ENCODE assay signal across 8 mouse cellular contexts in genomic region chr2:38375606-38376304, GRCm38 (mm10). TPM values are rescaled to one million over a fixed set of nuclear protein-coding genes. Genes with fewer than 3 reads are reported as not detected.
DNase-seq lines count a peak whose midpoint lies in the region; ATAC-seq and TF ChIP-seq lines count a peak whose summit lies in the region.

No protein-coding gene starts in this region.

- peaks cover 16% of the 10 kb centered on the region for H3K27me3 ChIP-seq in C2C12 (ENCODE audit: control insufficient read depth, insufficient read depth, insufficient read length)
- no peaks in the 10 kb centered on the region for H3K27me3 ChIP-seq in MEL (ENCODE audit: control insufficient read depth in 1 of 2, insufficient read depth in 2 of 2, low read length in 2 of 2)
- H3K27me3 ChIP-seq in liver, embryonic 15.5 days = peaks cover 99% of the 10 kb centered on the region

- no peak overlapping the region for H3K27ac ChIP-seq in MEL (ENCODE audit: control insufficient read depth, low read depth, low read length)
- H3K27ac ChIP-seq in liver, embryonic 15.5 days (replicated peaks) = no peak overlapping the region

- H3ac ChIP-seq in C2C12 (ENCODE audit: control insufficient read depth, insufficient read length, low read depth) = no peak overlapping the region

- peak overlapping the region; percentile 37; the same call in 1 of the 2 replicates for H3K9ac ChIP-seq in MEL (ENCODE audit: control insufficient read depth, low read depth, low read length, poor library complexity, severe bottlenecking)
- no peak overlapping the region for H3K9ac ChIP-seq in liver, embryonic 15.5 days

- no peaks in the 10 kb centered on the region for H3K36me3 ChIP-seq in C2C12 (ENCODE audit: control insufficient read depth, insufficient read depth)
- H3K36me3 ChIP-seq in MEL (ENCODE audit: control insufficient read depth in 1 of 2, insufficient read depth in 2 of 2, low read length in 2 of 2) = peaks cover 0 to 3% of the 10 kb centered on the region in 2 experiments; a peak in 2 of 4 replicates
- H3K36me3 ChIP-seq in liver, embryonic 15.5 days (replicated peaks) = no peaks in the 10 kb centered on the region

- peaks cover 4% of the 10 kb centered on the region in 2 experiments; a peak in 3 of 4 replicates for H3K4me1 ChIP-seq in MEL (ENCODE audit: control insufficient read depth in 1 of 2, insufficient read depth in 2 of 2, low read length in 2 of 2)
- H3K4me1 ChIP-seq in liver, embryonic 15.5 days (replicated peaks) = no peaks in the 10 kb centered on the region

- peak; percentile 86 for TF ChIP-seq CTCF in C2C12 (IDR thresholded peaks at IDR 0.05; ENCODE audit: control insufficient read depth, insufficient read depth, insufficient read length)
- TF ChIP-seq CTCF in MEL (IDR thresholded peaks at IDR 0.05 in 2 of 3, conservative IDR thresholded peaks at IDR 0.05 in 1 of 3; ENCODE audit: control insufficient read depth in 1 of 3, insufficient read depth in 1 of 3, low read depth in 2 of 3, low read length in 3 of 3, poor library complexity in 1 of 3, severe bottlenecking in 1 of 3) = peak; percentile 94 to 98 (median 97)

- intact Hi-C loops in gastrocnemius, postnatal 14 days (cut with DNase I; ENCODE audit: low total_unique reads) = loop anchor here (5.0 to 10.0 kb wide), 2 partner anchors 448 to 561 kb away; no protein-coding TSS in a partner anchor

- no peak for ATAC-seq in liver, embryonic 15.5 days (ENCODE audit: insufficient read depth)

- TF ChIP-seq POLR2A in MEL (IDR thresholded peaks at IDR 0.05; ENCODE audit: control insufficient read depth in 1 of 2, insufficient read depth in 1 of 2, low read depth in 1 of 2, low read length in 2 of 2, poor library complexity in 1 of 2) = no peak

- no peaks in the 10 kb centered on the region for H3K79me2 ChIP-seq in C2C12 (ENCODE audit: control insufficient read depth, insufficient read depth)
- no peaks in the 10 kb centered on the region for H3K79me2 ChIP-seq in MEL (ENCODE audit: control insufficient read depth, insufficient read depth, low read length, poor library complexity)

- H3K4me3 ChIP-seq in C2C12 (ENCODE audit: insufficient read depth, poor library complexity, severe bottlenecking) (no peak overlapping the region), MEL (ENCODE audit: control insufficient read depth in 1 of 2, insufficient read depth in 1 of 2, low read depth in 2 of 2, low read length in 2 of 2) (peak overlapping the region in 1 of 2 experiments; percentile 31; a peak in 1 of 4 replicates)
- no peak overlapping the region for H3K4me3 ChIP-seq in liver, embryonic 15.5 days (replicated peaks)

- peak overlapping the region; percentile 38 for H3K4me2 ChIP-seq in liver, embryonic 15.5 days

- TF ChIP-seq EP300 in MEL (IDR thresholded peaks at IDR 0.05; ENCODE audit: low read depth in 1 of 2, low read length in 2 of 2) = no peak

- H3K9me3 ChIP-seq in MEL (replicated peaks; ENCODE audit: insufficient read depth, low read length) = no peaks in the 10 kb centered on the region
- H3K9me3 ChIP-seq in liver, embryonic 15.5 days (replicated peaks) = no peaks in the 10 kb centered on the region

- 7% methylated on average over 20 of the region's 20 CpGs for WGBS in liver, embryonic 15.5 days (ENCODE audit: insufficient replicate concordance)

- DNase-seq in MEL (ENCODE audit: low read depth, low spot score) = peak; percentile 71
- peak; percentile 78 to 84 for DNase-seq in cerebellum, postnatal 25 days
- DNase-seq in gastrocnemius, postnatal 14 days = peak; percentile 56
- DNase-seq in induced T-regulatory cell, adult 2 months (ENCODE audit: low read depth) = peak; percentile 52
- DNase-seq in ovary, postnatal 14 days (ENCODE audit: low spot score) = peak; percentile 62
- no peak for DNase-seq in urinary bladder, postnatal 4 days (ENCODE audit: low spot score in 2 of 2)

- H3K79me3 ChIP-seq in C2C12 (ENCODE audit: low read depth) = no peaks in the 10 kb centered on the region

- peak; percentile 93 for TF ChIP-seq RAD21 in MEL (IDR thresholded peaks at IDR 0.05; ENCODE audit: low read depth, low read length)

TF ChIP-seq in C2C12, 6 proteins besides CTCF, POLR2A, EP300 and RAD21:
- no peak for TF ChIP-seq MAX (IDR thresholded peaks at IDR 0.05)
- no peak for TF ChIP-seq MYOD1 (IDR thresholded peaks at IDR 0.05; ENCODE audit: control insufficient read depth, insufficient read length, low read depth)
- no peak for TF ChIP-seq USF1 (IDR thresholded peaks at IDR 0.05; ENCODE audit: low read depth)
- TF ChIP-seq FOSL1 (IDR thresholded peaks at IDR 0.05; ENCODE audit: insufficient read depth, low read length, poor library complexity, severe bottlenecking) = no peak
- TF ChIP-seq CEBPB (IDR thresholded peaks at IDR 0.05; ENCODE audit: low read depth) = no peak
- no peak for TF ChIP-seq MYOG (IDR thresholded peaks at IDR 0.05; ENCODE audit: control insufficient read depth, extremely low read depth, insufficient read length)

TF ChIP-seq in MEL, 35 proteins besides CTCF, POLR2A, EP300 and RAD21:
- TF ChIP-seq NELFE (IDR thresholded peaks at IDR 0.05; ENCODE audit: low read depth, low read length) (no peak), SIN3A (IDR thresholded peaks at IDR 0.05; ENCODE audit: low read length) (peak; percentile 30; the same call in 1 of the 2 replicates), MAFK (IDR thresholded peaks at IDR 0.05; ENCODE audit: borderline replicate concordance, low read depth, low read length) (no peak), HCFC1 (IDR thresholded peaks at IDR 0.05; ENCODE audit: low read depth, low read length) (no peak), JUND (IDR thresholded peaks at IDR 0.05; ENCODE audit: low read depth, low read length) (no peak), RCOR1 (IDR thresholded peaks at IDR 0.05; ENCODE audit: low read depth, low read length) (no peak), TAL1 (IDR thresholded peaks at IDR 0.05; ENCODE audit: low read length) (no peak), ZKSCAN1 (IDR thresholded peaks at IDR 0.05; ENCODE audit: low read depth, low read length) (no peak), USF2 (IDR thresholded peaks at IDR 0.05; ENCODE audit: borderline replicate concordance in 1 of 2, insufficient read depth in 1 of 2, low read depth in 1 of 2, low read length in 2 of 2) (no peak), NRF1 (IDR thresholded peaks at IDR 0.05; ENCODE audit: insufficient read depth, low read depth, low read length, poor library complexity, severe bottlenecking) (no peak), UBTF (IDR thresholded peaks at IDR 0.05; ENCODE audit: borderline replicate concordance, insufficient read depth, low read depth, low read length) (no peak), SMC3 (IDR thresholded peaks at IDR 0.05; ENCODE audit: low read depth, low read length) (peak; percentile 96), USF1 (IDR thresholded peaks at IDR 0.05; ENCODE audit: low read depth, low read length) (no peak), ZMIZ1 (IDR thresholded peaks at IDR 0.05; ENCODE audit: low read depth, low read length) (no peak), MYC (IDR thresholded peaks at IDR 0.05; ENCODE audit: low read depth, low read length) (no peak), E2F4 (IDR thresholded peaks at IDR 0.05; ENCODE audit: borderline replicate concordance, low read depth, low read length) (no peak), MYB (IDR thresholded peaks at IDR 0.05; ENCODE audit: low read depth, low read length) (no peak), POLR2AphosphoS5 (IDR thresholded peaks at IDR 0.05; ENCODE audit: borderline replicate concordance, low read depth, low read length) (no peak), ZNF384 (IDR thresholded peaks at IDR 0.05; ENCODE audit: low read depth, low read length) (0 out of 2 replicates have a peak, but pooled peaks have one; percentile 25), MAX (IDR thresholded peaks at IDR 0.05; ENCODE audit: low read length) (no peak), KAT2A (conservative IDR thresholded peaks at IDR 0.05; ENCODE audit: low read depth, low read length) (no peak), MAZ (IDR thresholded peaks at IDR 0.05; ENCODE audit: low read depth, low read length) (0 out of 2 replicates have a peak, but pooled peaks have one; percentile 36), ETS1 (IDR thresholded peaks at IDR 0.05; ENCODE audit: low read depth, low read length) (no peak), ELF1 (IDR thresholded peaks at IDR 0.05; ENCODE audit: low read depth, low read length) (0 out of 2 replicates have a peak, but pooled peaks have one; percentile 13), TBP (IDR thresholded peaks at IDR 0.05; ENCODE audit: low read depth, low read length) (no peak), ZC3H11A (IDR thresholded peaks at IDR 0.05; ENCODE audit: low read depth, low read length) (peak; percentile 93), MXI1 (IDR thresholded peaks at IDR 0.05; ENCODE audit: low read depth, low read length) (no peak), BHLHE40 (IDR thresholded peaks at IDR 0.05; ENCODE audit: borderline replicate concordance, low read depth, low read length) (no peak; the same call in 1 of the 2 replicates), CHD1 (IDR thresholded peaks at IDR 0.05; ENCODE audit: low read depth, low read length) (no peak), GABPA (IDR thresholded peaks at IDR 0.05; ENCODE audit: low read depth, low read length) (no peak), TCF12 (IDR thresholded peaks at IDR 0.05; ENCODE audit: low read depth, low read length) (no peak), GATA1 (IDR thresholded peaks at IDR 0.05; ENCODE audit: low read depth, low read length) (no peak), POLR2AphosphoS2 (IDR thresholded peaks at IDR 0.05; ENCODE audit: low read length) (no peak), MEF2A (IDR thresholded peaks at IDR 0.05; ENCODE audit: extremely low read depth, insufficient replicate concordance, low read depth, low read length, poor library complexity, severe bottlenecking) (no peak), CHD2 (IDR thresholded peaks at IDR 0.05; ENCODE audit: low read length) (no peak)

RNA-seq across cellular contexts. Expression of gene Lhx2, which starts 36.7 kb away (rescaled TPM):
- polyA plus RNA-seq in C2C12 (2012; fragmentation: generic; extraction: Trizol) (2.8 TPM), MEL (2012; ENCODE audit: insufficient read depth in 1 of 2, insufficient read length in 2 of 2, low read depth in 1 of 2, low replicate concordance in 2 of 2, missing spikeins in 1 of 2) (not detected)
- total RNA-seq in MEL (2012; rRNA removed) = 0.12 TPM in 1 of 2 replicates, not detected in the other
- under 1 TPM; 0.23 to 0.29 TPM for total RNA-seq in gastrocnemius, postnatal 14 days (2021)
- 1.5 and 1.9 TPM in 2 replicates for polyA plus RNA-seq in liver, embryonic 15.5 days (2015; fragmentation: Nextera tagmentation; extraction: Ambion mirVana)

Comparison
In these comparisons a context has a peak if more than half of its experiments do, and no peak if none do; other contexts are left out.
1. DNase-seq: peak in MEL (single experiment), cerebellum, postnatal 25 days (2 of 2), gastrocnemius, postnatal 14 days (single experiment), induced T-regulatory cell, adult 2 months (single experiment) and ovary, postnatal 14 days (single experiment); none in urinary bladder, postnatal 4 days (0 of 2).